Mouse (Mus musculus) heart, adult 2 months (tissue): Measurements from ENCODE around the gene Efnb3. TPM values are rescaled to one million over a fixed set of nuclear protein-coding genes. Genes with fewer than 3 reads are reported as not detected.
A peak's percentile ranks its signal among the peaks of the same experiment; 100 is the strongest.
"Not testable (repeated sequence)": the region's sequence is repeated elsewhere in the genome, so short reads cannot be mapped to it uniquely, and the experiment has no call there.

Experiments
- DNase-seq, 2 experiments: peaks; one replicate each; pipeline ENCODE4 v3.0.0; 2021
- H3K27ac ChIP-seq: fragments of 200-600 bp; 2 replicates; pipeline ENCODE4 v1.8.1; 2022
- H3K27me3 ChIP-seq: fragments of 200-500 bp; 2 replicates; pipeline ENCODE4 v1.6.1; 2012; ENCODE audit warnings: mild to moderate bottlenecking, low read length, inconsistent platforms, mixed read lengths; ENCODE audit not compliant: control insufficient read depth, insufficient read depth
- H3K36me3 ChIP-seq: fragments of 200-500 bp; 2 replicates; pipeline ENCODE4 v1.6.1; 2012; ENCODE audit warnings: low read length, inconsistent platforms; ENCODE audit not compliant: control insufficient read depth, insufficient read depth
- H3K4me1 ChIP-seq: fragments of 200-500 bp; 2 replicates; pipeline ENCODE4 v1.6.1; 2011; ENCODE audit warnings: low read length; ENCODE audit not compliant: control insufficient read depth, insufficient read depth
- H3K4me3 ChIP-seq: fragments of 200-600 bp; 2 replicates; pipeline ENCODE4 v1.8.1; 2022
- H3K79me2 ChIP-seq: fragments of 200-500 bp; replicated peaks from 2 replicates; pipeline ENCODE4 v1.6.1; 2012; ENCODE audit warnings: mild to moderate bottlenecking, inconsistent platforms, low read length, moderate library complexity, mixed read lengths; ENCODE audit not compliant: control insufficient read depth, insufficient read depth
- H3K9ac ChIP-seq: fragments of 200-500 bp; 2 replicates; pipeline ENCODE4 v1.6.1; 2012; ENCODE audit warnings: low read depth, mild to moderate bottlenecking, control low read depth, inconsistent platforms, low read length, mixed read lengths
- CTCF ChIP-seq: fragments of 200-600 bp; IDR thresholded peaks from 2 replicates; pipeline ENCODE4 v1.8.1; 2022; ENCODE audit warnings: antibody characterized with exemption, mild to moderate bottlenecking, moderate library complexity
- EP300 ChIP-seq: fragments of 200-500 bp; IDR thresholded peaks from 2 replicates; pipeline ENCODE4 v1.6.1; 2011; ENCODE audit warnings: low read depth, low read length, control low read depth; ENCODE audit not compliant: insufficient read depth
- POLR2A ChIP-seq: fragments of 200-500 bp; IDR thresholded peaks from 2 replicates; pipeline ENCODE4 v1.6.1; 2011; ENCODE audit warnings: mild to moderate bottlenecking, low read depth, low read length, control low read depth; ENCODE audit not compliant: insufficient read depth
- WGBS: fragments of 180-500 bp; shearing (Covaris S2); methylation state at CpG from one replicate; pipeline ENCODE4 v1.1.7; 2018; 5-methylcytosine and 5-hydroxymethylcytosine counted together
- intact Hi-C: fragments of 180-260 bp; cut with DNase I; formaldehyde crosslinking; loops from one replicate; pipeline ENCODE4 v1.15.1; 2025
- polyA plus RNA-seq: library from polyadenylated mRNA; depleted of rRNA; stranded (reverse); fragments of >200 nt; gene quantifications from 2 replicates; pipeline ENCODE4 v1.2.3, GENCODE M21; 2012
- total RNA-seq, 2 experiments: library from RNA; stranded (reverse); gene quantifications; 2 replicates each; pipeline ENCODE4 v1.2.3; 2021

Efnb3 gene
- total and polyA plus RNA-seq, 3 experiments: 57.4 to 106 (median 89.2) TPM

DNA sequence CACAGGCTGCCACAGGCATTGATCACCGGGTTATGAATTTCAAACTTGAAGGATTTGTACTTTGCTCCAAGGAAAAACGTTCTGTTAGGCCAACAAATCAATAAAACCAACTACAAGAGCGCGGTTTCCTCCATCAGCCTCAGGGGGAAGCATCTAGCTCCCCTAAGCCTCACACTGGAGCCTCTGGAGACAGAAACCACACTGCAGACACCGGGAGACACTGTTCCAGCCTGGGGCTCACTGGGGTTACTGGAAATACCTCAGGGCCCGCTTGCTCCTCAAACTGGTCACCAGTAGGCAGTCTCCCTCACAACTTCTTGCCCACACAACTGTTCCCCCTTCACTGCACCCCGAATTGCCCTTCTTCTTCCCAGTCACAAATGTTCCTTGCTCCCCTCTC is 14.0 kb downstream of the Efnb3 start:
- no peak for DNase-seq

GRCm38 (mm10) chr11:69543598-69543997 is 16.4 kb downstream of the Efnb3 start:
- Histone ChIP-seq H3K79me2 (no peaks in the 10 kb centered on the region), H3K4me1 (peaks cover 3% of the 10 kb centered on the region; the same call in 1 of the 2 replicates), H3K4me3 (no peak overlapping the region), H3K36me3 (no peaks in the 10 kb centered on the region), H3K9ac (no peak overlapping the region), H3K27ac (no peak overlapping the region), H3K27me3 (no peaks in the 10 kb centered on the region)
- TF ChIP-seq EP300 (no peak), CTCF (no peak), POLR2A (no peak)
- no peak for DNase-seq
- WGBS: 49% methylated on average over 3 of the region's 3 CpGs
- intact Hi-C loops: no loop called here

More for the DNA sequence above, 14.0 kb downstream of the Efnb3 start:
- Histone ChIP-seq H3K27ac (no peak overlapping the region), H3K4me1 (peaks cover 3% of the 10 kb centered on the region; the same call in 1 of the 2 replicates), H3K9ac (no peak overlapping the region; the same call in 1 of the 2 replicates), H3K4me3 (no peak overlapping the region), H3K36me3 (no peaks in the 10 kb centered on the region), H3K27me3 (no peaks in the 10 kb centered on the region), H3K79me2 (no peaks in the 10 kb centered on the region)
- 51% methylated on average over 7 of the region's 7 CpGs for WGBS
- TF ChIP-seq EP300 (no peak), CTCF (no peak), POLR2A (no peak)
- intact Hi-C loops: loop anchor here (1.0 to 2.0 kb wide), 2 partner anchors 33 to 68 kb away; no protein-coding TSS in a partner anchor

GRCm38 (mm10) chr11:69541741-69542140 is 18.3 kb downstream of the Efnb3 start:
- H3K36me3 ChIP-seq, H3K4me3 ChIP-seq, H3K27me3 ChIP-seq, H3K9ac ChIP-seq, H3K27ac ChIP-seq, H3K79me2 ChIP-seq, DNase-seq, intact Hi-C loops, H3K4me1 ChIP-seq: not testable (repeated sequence)
- WGBS: 73% methylated on average over 1 of the region's 3 CpGs

GRCm38 (mm10) chr11:69540700-69541099 is 19.3 kb downstream of the Efnb3 start:
- H3K79me2 ChIP-seq: no peaks in the 10 kb centered on the region
- H3K4me3 ChIP-seq: no peak overlapping the region
- no peaks in the 10 kb centered on the region for H3K36me3 ChIP-seq
- H3K4me1 ChIP-seq: no peaks in the 10 kb centered on the region
- H3K27me3 ChIP-seq: no peaks in the 10 kb centered on the region
- no peak overlapping the region for H3K9ac ChIP-seq
- intact Hi-C loops: no loop called here
- TF ChIP-seq POLR2A (no peak), EP300 (no peak), CTCF (no peak)
- WGBS: 93% methylated on average over 2 of the region's 2 CpGs
- H3K27ac ChIP-seq: no peak overlapping the region
- DNase-seq: no peak

GRCm38 (mm10) chr11:69534990-69535389 is 25.0 kb downstream of the Efnb3 start:
- Histone ChIP-seq H3K4me1 (no peaks in the 10 kb centered on the region), H3K9ac (no peak overlapping the region), H3K27me3 (no peaks in the 10 kb centered on the region), H3K27ac (no peak overlapping the region), H3K36me3 (no peaks in the 10 kb centered on the region), H3K4me3 (no peak overlapping the region), H3K79me2 (no peaks in the 10 kb centered on the region)
- TF ChIP-seq EP300 (no peak), CTCF (peak; percentile 47)
- intact Hi-C loops: no loop called here
- 70% methylated on average over 1 of the region's 1 CpGs for WGBS
- DNase-seq: no peak

GRCm38 (mm10) chr11:69532480-69533150 is 27.4 kb downstream of the Efnb3 start:
- Histone ChIP-seq H3K36me3 (no peaks in the 10 kb centered on the region), H3K4me3 (no peak overlapping the region), H3K9ac (no peak overlapping the region), H3K27ac (no peak overlapping the region), H3K27me3 (no peaks in the 10 kb centered on the region), H3K79me2 (no peaks in the 10 kb centered on the region), H3K4me1 (no peaks in the 10 kb centered on the region)
- DNase-seq: no peak
- 78% methylated on average over 7 of the region's 7 CpGs for WGBS
- intact Hi-C loops: no loop called here
- TF ChIP-seq EP300 (no peak), POLR2A (no peak), CTCF (no peak)
